Mouse (Mus musculus): ENCODE data around the gene Ino80b. TPM values are rescaled to one million over a fixed set of nuclear protein-coding genes. Genes with fewer than 3 reads are reported as not detected.

Ino80b gene
- 37.2 and 53.1 TPM in 2 replicates for polyA plus RNA-seq (2012; rRNA removed)

GRCm38 (mm10) chr6:83125331-83125730 lies at the start of gene Ino80b:
Gene Ino80b (minus strand): TSS chr6:83125431.

GRCm38 (mm10) chr6:83165607-83166242 lies 40.5 kb upstream of the Ino80b start, which contains the start of gene Dctn1:
Gene Dctn1 (plus strand): TSS chr6:83165920.

DNA sequence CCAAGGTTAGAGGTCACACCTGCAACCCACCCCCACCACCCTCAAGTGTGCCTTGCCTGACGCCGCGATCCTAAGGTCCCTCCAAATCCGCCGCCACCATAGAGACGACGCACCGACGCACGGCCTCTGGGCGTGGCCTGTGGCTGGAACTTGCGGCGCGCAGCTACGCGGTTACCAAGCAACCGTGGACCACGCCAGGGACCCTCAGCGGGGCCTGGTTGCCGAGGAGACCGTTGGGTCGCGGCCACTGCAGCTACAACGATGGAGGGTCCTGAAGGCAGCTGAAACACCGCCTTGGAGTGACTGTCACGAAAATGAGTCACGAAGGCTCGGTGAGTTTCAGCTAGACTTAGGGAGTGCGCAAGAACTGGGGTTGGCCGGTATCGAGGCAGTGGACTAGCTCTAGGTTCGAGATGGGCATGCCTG lies 31.0 kb upstream of the Ino80b start, which contains the start of the genes Wdr54 and 1700003E16Rik:
TSS of gene Wdr54 (minus strand) at position 139 of the 426 bp plus-strand sequence.
TSS of gene 1700003E16Rik (plus strand) at position 146 of the 426 bp plus-strand sequence.

GRCm38 (mm10) chr6:83134951-83135513 lies 9.8 kb upstream of the Ino80b start, which contains the start of gene Rtkn:
Gene Rtkn (plus strand): TSS chr6:83135463.

GRCm38 (mm10) chr6:83120930-83121862 lies 4.0 kb downstream of the Ino80b start, which contains the start of gene Wbp1:
Gene Wbp1 (minus strand): TSS chr6:83121559.

DNA sequence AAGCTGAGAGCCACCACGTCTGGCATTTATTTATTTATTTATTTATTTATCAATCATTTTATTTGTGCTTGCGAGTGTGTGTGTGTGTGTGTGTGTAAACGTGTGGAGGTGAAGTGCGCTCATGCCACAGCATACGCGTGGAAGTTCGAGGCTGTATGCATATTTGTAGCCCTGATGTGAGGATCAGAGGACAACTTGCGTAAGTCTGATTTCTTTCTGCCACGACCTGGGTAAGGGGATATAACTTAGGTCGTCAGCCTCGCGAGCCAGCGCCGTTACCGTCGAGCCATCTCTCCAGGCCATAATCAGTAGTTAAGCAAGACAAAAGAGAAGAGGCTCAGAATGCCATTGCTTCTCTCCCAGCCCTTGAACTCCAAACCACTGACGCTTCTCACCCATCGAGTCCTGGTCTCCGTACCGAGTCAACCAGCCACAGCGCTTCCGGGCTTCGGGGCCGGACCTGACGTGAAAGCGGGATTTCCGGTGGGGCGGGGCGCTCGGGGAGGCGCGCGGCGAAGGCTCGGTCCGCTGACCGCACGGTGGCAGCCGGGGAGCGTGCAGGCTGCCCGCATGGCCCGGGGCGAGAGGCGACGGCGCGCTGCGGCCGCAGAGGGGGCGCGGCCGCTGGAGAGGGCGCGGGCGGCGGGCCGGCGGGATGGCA lies 10.1 kb downstream of the Ino80b start, which contains the start of gene Mogs:
TSS of gene Mogs (plus strand) at position 486 of the 661 bp plus-strand sequence.

GRCm38 (mm10) chr6:83108762-83109668 lies 16.2 kb downstream of the Ino80b start, which contains the start of gene Mrpl53:
Gene Mrpl53 (plus strand): TSS chr6:83109040.

GRCm38 (mm10) chr6:83101316-83101687 lies 23.9 kb downstream of the Ino80b start, which contains the start of the genes Ccdc142 and Gm42688:
Gene Ccdc142 (plus strand): TSS chr6:83101601.
Gene Gm42688 (plus strand): TSS chr6:83101617.

DNA sequence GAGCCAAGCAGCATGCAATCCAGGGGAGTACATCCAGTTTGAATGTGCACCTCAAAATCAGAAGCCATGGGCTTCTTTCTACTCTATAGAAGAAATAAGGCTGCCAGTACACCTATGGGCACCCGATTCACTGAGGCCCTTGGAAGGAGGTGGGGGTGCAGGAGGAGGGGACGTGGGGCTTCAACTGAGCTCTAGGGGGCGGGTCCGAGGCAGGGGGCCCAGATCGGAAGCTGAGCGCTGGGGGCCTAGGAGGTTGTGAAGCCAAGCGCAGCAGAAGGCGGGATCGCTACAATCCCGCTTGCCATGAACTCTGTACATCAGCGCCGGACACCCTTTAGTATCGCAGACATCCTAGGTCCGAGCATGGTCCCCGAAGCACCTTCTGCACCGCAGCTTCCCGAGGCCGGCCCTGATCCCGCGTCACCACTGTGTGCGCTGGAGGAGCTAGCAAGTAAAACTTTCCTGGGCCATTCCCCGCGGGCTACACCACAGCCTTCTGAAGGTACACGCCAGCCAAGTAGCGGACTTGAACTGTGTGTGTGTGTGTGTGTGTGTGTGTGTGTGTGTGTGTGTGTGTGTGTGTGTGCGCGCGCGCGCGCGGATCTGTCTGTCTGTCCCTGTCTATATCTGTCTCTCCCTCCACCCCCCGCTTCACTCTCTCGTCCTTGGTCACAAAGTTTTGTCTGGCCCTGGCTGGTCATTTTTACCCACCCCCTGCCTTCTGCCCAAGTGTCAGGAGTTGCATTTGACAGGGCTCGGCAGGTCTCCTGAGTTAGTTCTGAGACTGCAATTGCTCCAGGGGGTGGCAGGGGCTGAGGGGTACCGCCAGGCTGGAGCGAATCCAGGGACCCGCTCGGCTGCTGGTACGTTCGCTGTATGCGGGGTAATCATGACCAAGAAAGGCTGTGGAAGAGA lies 38.9 kb downstream of the Ino80b start, which contains the start of gene Lbx2:
TSS of gene Lbx2 (plus strand) at position 247 of the 915 bp plus-strand sequence.

GRCm38 (mm10) chr6:83077630-83078323 lies 47.5 kb downstream of the Ino80b start, which contains the start of gene Pcgf1:
Gene Pcgf1 (plus strand): TSS chr6:83077869.

Other genes with a start within 250 kb of the Ino80b start
- 4.6 and 5.0 TPM in 2 replicates for gene Sema4f, start 185.7 kb downstream of the Ino80b start, polyA plus RNA-seq (2012; rRNA removed)
- 0.31 and 1.7 TPM in 2 replicates for gene M1ap, start 178.5 kb downstream of the Ino80b start, polyA plus RNA-seq (2012; rRNA removed)
- 7.7 and 8.2 TPM in 2 replicates for gene Dok1, start 92.0 kb downstream of the Ino80b start, polyA plus RNA-seq (2012; rRNA removed)
- gene Loxl3, start 91.3 kb downstream of the Ino80b start, polyA plus RNA-seq (2012; rRNA removed) = 10.1 and 15.8 TPM in 2 replicates
- 209 and 289 TPM in 2 replicates for gene Aup1, start 70.9 kb downstream of the Ino80b start, polyA plus RNA-seq (2012; rRNA removed)
- gene Htra2, start 70.2 kb downstream of the Ino80b start, polyA plus RNA-seq (2012; rRNA removed) = 70.4 and 80.9 TPM in 2 replicates
- 2.0 and 3.3 TPM in 2 replicates for gene Dqx1, start 67.6 kb downstream of the Ino80b start, polyA plus RNA-seq (2012; rRNA removed)
- gene Tlx2, start 55.1 kb downstream of the Ino80b start, polyA plus RNA-seq (2012; rRNA removed) = 4.1 and 7.5 TPM in 2 replicates
- 42.4 and 49.1 TPM in 2 replicates for gene Pcgf1, start 47.6 kb downstream of the Ino80b start, polyA plus RNA-seq (2012; rRNA removed)
- 0.59 and 1.2 TPM in 2 replicates for gene Lbx2, start 39.1 kb downstream of the Ino80b start, polyA plus RNA-seq (2012; rRNA removed)
- gene Ccdc142, start 23.8 kb downstream of the Ino80b start, polyA plus RNA-seq (2012; rRNA removed) = 4.1 and 5.1 TPM in 2 replicates
- gene Gm42688, start 23.8 kb downstream of the Ino80b start, polyA plus RNA-seq (2012; rRNA removed) = 4.2 and 4.9 TPM in 2 replicates
- 111 and 115 TPM in 2 replicates for gene Mrpl53, start 16.4 kb downstream of the Ino80b start, polyA plus RNA-seq (2012; rRNA removed)
- 47.3 and 47.7 TPM in 2 replicates for gene Mogs, start 9.9 kb downstream of the Ino80b start, polyA plus RNA-seq (2012; rRNA removed)
- 201 and 275 TPM in 2 replicates for gene Wbp1, start 3.9 kb downstream of the Ino80b start, polyA plus RNA-seq (2012; rRNA removed)
- gene Rtkn, start 10.0 kb upstream of the Ino80b start, polyA plus RNA-seq (2012; rRNA removed) = 72.3 and 77.8 TPM in 2 replicates
- 13.5 and 17.0 TPM in 2 replicates for gene Wdr54, start 31.0 kb upstream of the Ino80b start, polyA plus RNA-seq (2012; rRNA removed)
- gene 1700003E16Rik, start 31.0 kb upstream of the Ino80b start, polyA plus RNA-seq (2012; rRNA removed) = 0.57 and 0.73 TPM in 2 replicates
- gene Dctn1, start 40.5 kb upstream of the Ino80b start, polyA plus RNA-seq (2012; rRNA removed) = 142 and 229 TPM in 2 replicates
- 1.4 and 1.6 TPM in 2 replicates for gene Slc4a5, start 94.4 kb upstream of the Ino80b start, polyA plus RNA-seq (2012; rRNA removed)
- gene Mthfd2, start 200.5 kb upstream of the Ino80b start, polyA plus RNA-seq (2012; rRNA removed) = 29.9 and 33.6 TPM in 2 replicates
- 35.4 and 54.1 TPM in 2 replicates for gene Mob1a, start 200.6 kb upstream of the Ino80b start, polyA plus RNA-seq (2012; rRNA removed)
- gene Bola3, start 223.7 kb upstream of the Ino80b start, polyA plus RNA-seq (2012; rRNA removed) = 48.7 and 77.4 TPM in 2 replicates